Mouse (Mus musculus): ENCODE measurements at regions not wholly inside any gene's neighbourhood (a gene's known extent, or its start where the extent isn't known, plus 50 kb on each side); places are given as distances from the start of the nearest gene placed in this dataset.

DNA sequence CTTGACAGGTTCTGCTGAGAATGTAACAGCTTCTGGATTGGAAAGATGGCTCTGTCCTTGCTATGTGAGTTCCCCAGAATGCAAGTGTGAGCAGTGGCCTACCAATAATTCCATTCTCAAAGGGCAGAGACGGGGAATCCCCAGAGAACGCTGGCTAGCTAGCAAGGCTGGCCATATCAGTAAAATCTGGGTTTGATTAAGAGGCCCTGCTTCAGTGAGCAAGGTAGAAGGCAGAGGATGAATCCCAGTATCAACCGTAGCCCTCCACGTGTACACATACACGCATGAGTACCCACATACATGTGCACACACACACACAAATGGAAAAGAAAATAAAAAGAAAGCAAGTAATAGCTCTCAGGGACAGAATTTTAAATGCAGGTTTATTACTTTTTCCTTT is 55.3 kb downstream of the Tril start:
- DNase-seq = no peak

DNA sequence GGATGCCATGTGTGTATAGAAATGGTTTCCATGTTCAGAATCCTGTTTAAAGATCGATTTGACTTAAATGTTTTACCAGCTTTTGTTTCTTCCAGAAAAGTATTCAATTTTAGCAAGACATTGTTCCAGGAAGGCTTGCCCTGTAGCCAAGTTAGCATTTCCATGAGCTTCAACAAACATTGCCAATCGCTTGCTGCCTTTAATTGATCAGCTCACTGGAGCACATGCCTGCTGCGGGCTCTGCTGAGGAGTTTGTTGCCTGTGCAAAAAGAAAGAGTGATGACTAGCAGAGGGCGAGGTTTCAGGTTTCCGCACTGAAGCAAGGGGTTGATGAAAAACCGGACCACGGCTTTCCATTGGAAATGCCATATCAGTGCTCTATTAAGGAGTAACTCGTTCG is 58.0 kb downstream of the Tril start:
- no peak for DNase-seq

DNA sequence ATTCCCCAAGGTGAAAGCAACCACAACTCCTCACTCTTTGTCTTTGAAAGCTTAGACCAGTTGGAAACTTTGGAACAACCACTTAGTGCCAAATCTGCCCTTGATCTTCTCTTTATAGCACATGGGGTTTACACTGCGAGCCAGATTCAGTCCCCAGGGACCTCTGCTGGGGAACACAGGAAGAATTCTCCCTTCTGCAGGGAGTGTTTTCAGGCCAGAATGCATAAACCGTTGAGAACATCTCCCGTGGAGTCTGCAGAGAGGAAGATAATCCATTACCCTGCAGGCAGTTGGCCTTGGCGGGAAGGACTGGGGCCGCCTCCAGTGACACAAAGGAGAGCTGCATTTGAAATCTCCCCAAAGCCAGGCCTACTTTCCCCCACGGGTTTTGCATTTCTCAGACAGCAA is 60.0 kb downstream of the Tril start:
- peak; percentile 28 for DNase-seq

DNA sequence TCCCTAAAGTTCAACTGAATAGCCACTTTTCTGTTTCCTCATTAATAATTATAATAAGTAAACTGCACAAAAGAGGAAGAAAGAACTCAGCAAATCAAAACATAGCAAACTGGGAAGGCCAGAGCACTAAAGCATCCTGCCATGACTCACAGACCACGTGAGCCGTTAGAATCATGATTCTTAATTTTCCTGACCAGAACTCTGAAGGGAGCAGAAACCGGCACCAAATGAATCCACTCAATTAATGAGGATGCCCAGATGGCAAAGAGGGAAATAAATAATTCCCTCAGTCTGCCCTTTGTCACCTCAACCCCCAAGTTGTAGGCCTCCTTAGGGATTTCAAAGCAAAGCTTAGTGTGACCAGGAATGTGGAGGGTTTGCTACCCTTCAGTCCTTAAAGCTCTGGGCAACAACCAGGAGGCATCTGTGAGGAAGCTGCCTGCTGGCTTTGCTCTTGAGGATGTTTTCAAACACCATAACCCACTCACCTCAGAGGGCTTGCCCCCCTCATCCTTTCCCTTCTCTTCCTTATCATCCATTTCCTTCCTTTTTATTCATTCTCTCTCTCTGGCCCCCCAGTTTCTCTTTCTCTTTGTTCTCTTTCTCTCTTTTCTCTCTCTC is 60.8 kb downstream of the Tril start:
- DNase-seq = no peak

DNA sequence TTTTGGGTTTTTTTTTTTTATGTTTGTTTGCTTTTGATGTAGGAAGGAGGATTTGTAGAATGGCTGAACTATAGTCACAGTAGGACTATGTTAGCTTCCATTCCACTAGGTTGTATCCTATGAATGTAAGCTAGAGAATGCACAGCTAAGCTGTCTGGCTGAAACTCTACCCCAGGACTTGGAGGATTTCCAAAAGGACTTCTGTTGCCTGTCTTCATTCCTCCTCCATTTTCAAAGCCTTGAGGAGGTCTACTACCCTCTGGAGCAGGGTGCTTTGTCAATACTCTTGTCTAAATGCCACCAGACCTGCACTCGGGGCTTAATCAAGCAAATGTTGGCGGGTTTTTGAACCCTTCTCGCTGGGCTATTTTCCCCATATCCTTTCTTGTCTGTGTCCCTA is 66.3 kb downstream of the Tril start:
- DNase-seq = no peak

DNA sequence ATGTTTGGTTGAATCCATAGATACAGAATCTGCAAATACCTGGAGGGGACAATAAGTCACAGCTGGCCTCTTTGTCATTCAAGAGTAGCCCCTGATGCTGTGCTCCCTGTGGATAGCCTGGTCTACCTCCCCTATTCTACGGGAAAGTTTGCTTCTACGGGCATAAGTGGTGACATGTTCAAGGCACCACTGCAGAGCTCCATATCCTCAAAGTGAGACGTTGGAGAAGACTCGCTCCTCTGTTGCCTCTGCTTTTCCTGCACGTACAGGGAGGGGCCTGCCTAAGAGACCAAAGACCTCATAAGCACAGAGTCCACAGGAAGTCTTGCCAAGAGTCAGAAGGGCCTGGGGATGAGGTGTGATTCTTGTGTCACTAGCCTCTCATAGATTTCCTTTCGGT is 70.1 kb downstream of the Tril start:
- DNase-seq = no peak
